Mouse (Mus musculus) thymus, adult 2 months (tissue): ENCODE results near the gene Stk36. TPM values are rescaled to one million over a fixed set of nuclear protein-coding genes. Genes with fewer than 3 reads are reported as not detected.

Experiments used
- DNase-seq: peaks from one replicate; pipeline ENCODE4 v3.0.0; 2021
- H3K27ac ChIP-seq: fragments of 200-500 bp; 2 replicates; pipeline ENCODE4 v1.5.1; 2012; ENCODE audit warnings: low read length, control low read depth; ENCODE audit not compliant: control insufficient read depth, insufficient read depth
- H3K27me3 ChIP-seq: fragments of 200-500 bp; 2 replicates; pipeline ENCODE4 v1.6.1; 2012; ENCODE audit warnings: mild to moderate bottlenecking, low read length, moderate library complexity, mixed read lengths; ENCODE audit not compliant: control insufficient read depth, insufficient read depth
- H3K36me3 ChIP-seq: fragments of 200-500 bp; 2 replicates; pipeline ENCODE4 v1.6.1; 2012; ENCODE audit warnings: mild to moderate bottlenecking, low read length, moderate library complexity; ENCODE audit not compliant: control insufficient read depth, insufficient read depth
- H3K4me1 ChIP-seq: fragments of 200-500 bp; replicated peaks from 2 replicates; pipeline ENCODE4 v1.6.1; 2012; ENCODE audit warnings: low read length; ENCODE audit not compliant: control insufficient read depth, insufficient read depth
- H3K4me3 ChIP-seq: fragments of 200-500 bp; 2 replicates; pipeline ENCODE4 v1.5.1; 2012; ENCODE audit warnings: mild to moderate bottlenecking, low read length, control low read depth, moderate library complexity; ENCODE audit not compliant: control insufficient read depth, insufficient read depth
- CTCF ChIP-seq: fragments of 200-500 bp; IDR thresholded peaks from 2 replicates; pipeline ENCODE4 v1.5.1; 2012; ENCODE audit warnings: mild to moderate bottlenecking, control low read depth, low read length, moderate library complexity, borderline replicate concordance; ENCODE audit not compliant: control insufficient read depth, poor library complexity, insufficient read depth; ENCODE audit errors: extremely low read depth
- POLR2A ChIP-seq: fragments of 200-500 bp; IDR thresholded peaks from 2 replicates; pipeline ENCODE4 v1.6.1; 2012; ENCODE audit warnings: mild to moderate bottlenecking, low read length, control low read depth, moderate library complexity; ENCODE audit not compliant: control insufficient read depth, poor library complexity, insufficient read depth; ENCODE audit errors: extremely low read depth
- WGBS: fragments of 180-500 bp; shearing (Covaris S2); methylation state at CpG from one replicate; pipeline ENCODE4 v1.1.7; 2018; 5-methylcytosine and 5-hydroxymethylcytosine counted together
- polyA plus RNA-seq: library from polyadenylated mRNA; depleted of rRNA; stranded (reverse); fragments of >200 nt; gene quantifications from 2 replicates; pipeline ENCODE4 v1.2.3, GENCODE M21; 2012; rRNA removed

Gene Stk36
- polyA plus RNA-seq, 1 experiment, result 2.6 TPM

DNA sequence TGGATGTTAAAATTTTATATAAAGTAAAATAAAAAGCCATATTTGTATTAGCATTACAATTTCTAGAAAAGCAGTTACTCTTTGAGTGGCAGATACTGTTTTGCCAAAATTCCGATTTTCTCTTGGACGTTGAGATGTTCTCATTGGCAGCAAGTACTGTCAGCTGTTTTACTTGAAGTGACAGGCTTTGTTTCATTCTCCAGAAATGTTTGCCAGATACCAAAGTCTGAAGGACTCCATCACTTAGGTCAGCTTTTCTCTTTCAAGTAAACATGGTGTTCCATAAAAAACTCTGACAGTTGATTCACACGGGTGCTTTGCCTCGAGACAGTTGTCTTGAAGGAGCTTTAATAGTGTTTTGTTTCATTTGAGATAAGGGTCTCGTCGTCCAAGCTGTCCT, 63.9 kb downstream of the Stk36 start:
- no peaks in the 10 kb centered on the region for H3K27me3 ChIP-seq
- no peaks in the 10 kb centered on the region for H3K36me3 ChIP-seq
- DNase-seq, result no peak
- no peak overlapping the region for H3K27ac ChIP-seq
- TF ChIP-seq POLR2A, result no peak
- TF ChIP-seq CTCF, result no peak
- 89% methylated on average over 6 of the region's 6 CpGs for WGBS
- no peak overlapping the region for H3K4me3 ChIP-seq
- H3K4me1 ChIP-seq, result peaks cover 8% of the 10 kb centered on the region

DNA sequence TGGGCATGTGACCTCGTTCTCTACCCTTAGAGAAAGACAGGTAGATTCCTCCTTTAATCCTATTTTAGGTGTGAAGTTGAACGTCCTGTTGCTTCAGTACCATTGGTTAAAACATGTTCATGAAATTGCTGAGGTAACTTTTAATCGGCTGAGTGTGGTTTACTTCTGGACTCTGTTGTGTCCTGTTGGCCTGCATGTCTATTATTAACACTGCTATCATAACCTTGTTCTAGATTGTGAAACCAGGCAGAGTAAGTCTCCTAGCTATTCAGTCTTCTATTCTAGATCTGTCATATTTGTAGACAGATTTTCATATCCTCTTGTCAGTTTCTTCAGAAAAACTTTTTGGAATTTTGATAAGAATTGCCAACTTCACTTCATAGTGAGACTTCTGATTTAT, 67.1 kb downstream of the Stk36 start:
- TF ChIP-seq POLR2A (no peak), CTCF (no peak)
- DNase-seq, result no peak
- Histone ChIP-seq H3K36me3 (no peaks in the 10 kb centered on the region), H3K4me1 (peaks cover 8% of the 10 kb centered on the region), H3K27ac (no peak overlapping the region), H3K27me3 (no peaks in the 10 kb centered on the region), H3K4me3 (no peak overlapping the region)
- 91% methylated on average over 3 of the region's 3 CpGs for WGBS

GRCm38 (mm10) chr1:74672731-74673130, 71.5 kb downstream of the Stk36 start:
- Histone ChIP-seq H3K4me3 (no peak overlapping the region), H3K4me1 (no peaks in the 10 kb centered on the region), H3K27me3 (no peaks in the 10 kb centered on the region), H3K27ac (no peak overlapping the region), H3K36me3 (no peaks in the 10 kb centered on the region)
- 86% methylated on average over 7 of the region's 7 CpGs for WGBS
- no peak for TF ChIP-seq POLR2A
- TF ChIP-seq CTCF, result no peak
- no peak for DNase-seq

DNA sequence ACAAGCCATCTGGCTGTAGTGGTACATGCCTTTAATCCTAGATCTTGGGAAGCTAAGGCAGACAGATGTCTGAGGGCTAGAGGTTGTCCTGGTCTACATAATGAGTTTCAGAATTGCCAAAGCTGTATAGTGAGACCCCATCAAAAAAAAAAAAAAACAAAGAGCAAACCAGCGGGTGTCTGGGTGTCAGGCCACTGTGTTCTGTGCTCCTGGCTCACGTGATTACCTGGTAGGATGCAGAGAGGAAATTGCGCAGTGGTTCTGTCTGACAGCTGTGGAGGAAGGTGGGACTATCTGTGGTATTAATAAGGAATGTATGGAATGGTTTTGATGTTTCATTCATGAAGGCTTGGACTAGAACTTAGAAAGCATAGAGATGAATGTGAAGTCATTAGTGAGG, 75.6 kb downstream of the Stk36 start:
- DNase-seq, result no peak
- whole genome bisulfite sequencing, result 97% methylated on average over 3 of the region's 3 CpGs
- no peaks in the 10 kb centered on the region for H3K4me1 ChIP-seq
- TF ChIP-seq POLR2A (no peak), CTCF (no peak)
- H3K4me3 ChIP-seq, result no peak overlapping the region
- peaks cover 16% of the 10 kb centered on the region; the same call in 1 of the 2 replicates for H3K36me3 ChIP-seq
- H3K27ac ChIP-seq, result no peak overlapping the region
- no peaks in the 10 kb centered on the region for H3K27me3 ChIP-seq

DNA sequence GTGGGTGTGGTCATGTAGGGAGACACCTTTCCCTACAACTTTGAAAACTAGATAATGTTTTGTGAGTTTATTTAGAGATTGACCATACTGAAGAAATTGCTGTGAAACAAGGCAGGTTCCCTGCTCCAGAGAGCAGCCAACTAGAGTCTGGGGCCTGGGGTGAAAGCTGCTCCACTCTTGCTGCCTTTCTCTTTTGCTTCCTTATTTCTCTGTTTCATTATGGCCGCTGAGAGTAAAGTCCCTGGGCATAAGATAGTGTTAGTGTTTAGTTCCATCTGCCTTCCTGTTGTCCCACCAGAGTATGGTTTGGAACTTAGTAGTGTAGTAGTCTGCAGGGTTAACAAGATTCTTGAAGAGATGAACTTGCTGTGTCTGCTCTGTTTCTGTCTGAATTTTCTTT, 76.6 kb downstream of the Stk36 start:
- TF ChIP-seq CTCF (no peak), POLR2A (no peak)
- no peaks in the 10 kb centered on the region for H3K27me3 ChIP-seq
- no peak overlapping the region for H3K27ac ChIP-seq
- peaks cover 17% of the 10 kb centered on the region; the same call in 1 of the 2 replicates for H3K36me3 ChIP-seq
- no peak overlapping the region for H3K4me3 ChIP-seq
- DNase-seq, result no peak
- WGBS, result 59% methylated on average over 1 of the region's 1 CpGs
- no peaks in the 10 kb centered on the region for H3K4me1 ChIP-seq

Other genes starting within 250 kb of the Stk36 start
- 0.13 and 0.27 TPM in 2 replicates for gene Catip, start 239.3 kb upstream of the Stk36 start, polyA plus RNA-seq
- 46.3 and 48.7 TPM in 2 replicates for gene Slc11a1, start 226.2 kb upstream of the Stk36 start, polyA plus RNA-seq
- gene Ctdsp1, start 209.9 kb upstream of the Stk36 start, polyA plus RNA-seq, result 201 and 203 TPM in 2 replicates
- gene Vil1, start 192.1 kb upstream of the Stk36 start, polyA plus RNA-seq, result 0.74 and 1.0 TPM in 2 replicates
- 40.2 and 53.1 TPM in 2 replicates for gene Cnot9, start 95.4 kb upstream of the Stk36 start, polyA plus RNA-seq
- gene Plcd4, start 58.6 kb upstream of the Stk36 start, polyA plus RNA-seq, result 0.24 and 0.33 TPM in 2 replicates
- gene Usp37, start 57.2 kb upstream of the Stk36 start, polyA plus RNA-seq, result 7.3 and 8.6 TPM in 2 replicates
- 28.4 and 30.3 TPM in 2 replicates for gene Zfp142, start 13.2 kb upstream of the Stk36 start, polyA plus RNA-seq
- 14.7 and 17.3 TPM in 2 replicates for gene Bcs1l, start 13.2 kb upstream of the Stk36 start, polyA plus RNA-seq
- gene Rnf25, start within 50 bp of the Stk36 start, polyA plus RNA-seq, result 68.0 and 82.4 TPM in 2 replicates
- 45.7 and 51.4 TPM in 2 replicates for gene Ttll4, start 60.3 kb downstream of the Stk36 start, polyA plus RNA-seq
- 9.5 and 10.7 TPM in 2 replicates for gene Cyp27a1, start 112.1 kb downstream of the Stk36 start, polyA plus RNA-seq
- 0.10 and 0.38 TPM in 2 replicates for gene Prkag3, start 147.8 kb downstream of the Stk36 start, polyA plus RNA-seq
- gene Wnt6, start 170.4 kb downstream of the Stk36 start, polyA plus RNA-seq, result 1.8 and 1.9 TPM in 2 replicates
- gene Wnt10a, start 190.1 kb downstream of the Stk36 start, polyA plus RNA-seq, result 5.0 and 5.3 TPM in 2 replicates